In the genomic region with DNA sequence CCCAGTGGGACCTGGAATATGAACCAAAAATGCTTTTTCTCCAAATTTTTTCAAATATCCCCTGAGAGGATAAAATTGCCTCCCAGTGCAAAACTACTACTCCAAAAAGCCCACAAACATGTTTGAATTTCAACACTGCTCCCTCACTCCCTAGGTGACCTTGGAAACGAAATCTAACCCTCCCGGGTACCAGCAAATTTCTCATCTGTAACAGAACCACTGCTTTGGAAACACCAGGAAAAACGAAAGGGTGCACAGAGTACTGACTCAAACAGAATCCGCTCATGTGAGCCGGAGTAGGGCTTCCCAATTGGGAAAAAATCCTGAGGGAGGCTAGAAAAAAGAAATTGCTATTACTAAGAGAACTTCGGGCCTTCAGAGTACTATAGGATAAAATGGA, we compare ENCODE assay signal across 12 mouse cellular contexts. TPM values are rescaled to one million over a fixed set of nuclear protein-coding genes. Genes with fewer than 3 reads are reported as not detected.
DNase-seq lines count a peak whose midpoint lies in the region; ATAC-seq and TF ChIP-seq lines count a peak whose summit lies in the region.
"Had no signal": no experiment of that assay in that cellular context is flagged by ENCODE, and none has a peak within 500 bp of the region (broad histone marks: within the 10 kb centered on the region; RNA-seq: fewer than 3 reads in every experiment).

No protein-coding gene starts in this region.

- 10% methylated on average over 6 of the region's 6 CpGs for WGBS in liver, adult 2 months
- 65% methylated on average over 6 of the region's 6 CpGs for WGBS in intestine, postnatal 0 days
- 30% methylated on average over 6 of the region's 6 CpGs for WGBS in cerebellum, adult 2 months

- no peak for TF ChIP-seq POLR2A in liver, adult 2 months (IDR thresholded peaks at IDR 0.05; ENCODE audit: extremely low read depth, insufficient read depth, low read length)
- TF ChIP-seq POLR2A in myocyte (IDR thresholded peaks at IDR 0.05; ENCODE audit: insufficient read length, low read depth), result no peak
- no peak for TF ChIP-seq POLR2A in cerebellum, adult 2 months (IDR thresholded peaks at IDR 0.05; ENCODE audit: borderline replicate concordance, insufficient read depth, low read length)

- no peak for TF ChIP-seq CTCF in liver, adult 2 months (IDR thresholded peaks at IDR 0.05; ENCODE audit: low read depth, low read length)
- no peak for TF ChIP-seq CTCF in intestine, postnatal 0 days (IDR thresholded peaks at IDR 0.05; ENCODE audit: low read depth)
- no peak for TF ChIP-seq CTCF in cerebellum, adult 2 months (IDR thresholded peaks at IDR 0.05; ENCODE audit: borderline replicate concordance, insufficient read depth, low read depth, low read length)

- H3ac ChIP-seq in myocyte (ENCODE audit: control insufficient read depth, insufficient read length), result no peak overlapping the region

- no peaks in the 10 kb centered on the region for H3K9me3 ChIP-seq in intestine, postnatal 0 days (ENCODE audit: control insufficient read depth)

- H3K36me3 ChIP-seq in liver, adult 2 months (ENCODE audit: control insufficient read depth, insufficient read depth, low read length), result peaks cover 14% of the 10 kb centered on the region; the same call in 1 of the 2 replicates
- no peaks in the 10 kb centered on the region for H3K36me3 ChIP-seq in intestine, postnatal 0 days (ENCODE audit: control insufficient read depth, insufficient read depth)
- H3K36me3 ChIP-seq in myocyte (ENCODE audit: control insufficient read depth, insufficient read depth), result no peaks in the 10 kb centered on the region

- no peak for ATAC-seq in intestine, postnatal 0 days

- no peak overlapping the region; the same call in 1 of the 2 replicates for H3K27ac ChIP-seq in liver, adult 2 months (replicated peaks; ENCODE audit: insufficient read depth, low read depth, low read length)
- H3K27ac ChIP-seq in intestine, postnatal 0 days (ENCODE audit: low read depth, low read length), result no peak overlapping the region
- no peak overlapping the region for H3K27ac ChIP-seq in cerebellum, adult 2 months (ENCODE audit: insufficient read depth, low read length)

- peaks cover 20% of the 10 kb centered on the region; the same call in 1 of the 2 replicates for H3K79me2 ChIP-seq in liver, adult 2 months (ENCODE audit: control insufficient read depth, insufficient read depth, low read length)
- H3K79me2 ChIP-seq in myocyte (ENCODE audit: control insufficient read depth, insufficient read depth), result peaks cover 66% of the 10 kb centered on the region

- peaks cover 22% of the 10 kb centered on the region for H3K4me1 ChIP-seq in liver, adult 2 months (ENCODE audit: control insufficient read depth, insufficient read depth, low read length)
- no peaks in the 10 kb centered on the region for H3K4me1 ChIP-seq in intestine, postnatal 0 days (replicated peaks; ENCODE audit: control insufficient read depth, insufficient read depth, low read length)
- H3K4me1 ChIP-seq in cerebellum, adult 2 months (ENCODE audit: control insufficient read depth, insufficient read depth, low read length), result no peaks in the 10 kb centered on the region

- peak; percentile 9 for DNase-seq in adrenal gland, postnatal 10 days
- no peak for DNase-seq in adrenal gland, adult 8-10 months
- DNase-seq in liver, adult 2 months (ENCODE audit: extremely low read depth, low read depth, low spot score), result peak; percentile 56
- DNase-seq in liver, result no peak
- DNase-seq in cerebellum, adult 2 months, result no peak
- DNase-seq in right cerebral cortex, postnatal 10 days (ENCODE audit: low spot score in 2 of 2), result no peak
- DNase-seq: cerebellum, adult 9-11 months; gastrocnemius, postnatal 14 days; layer of hippocampus, postnatal 36 days; thymus, postnatal 4 days had no signal

- H3K27me3 ChIP-seq in liver, adult 2 months (ENCODE audit: control insufficient read depth, insufficient read depth, low read length), result no peaks in the 10 kb centered on the region
- no peaks in the 10 kb centered on the region for H3K27me3 ChIP-seq in intestine, postnatal 0 days (replicated peaks; ENCODE audit: control insufficient read depth, insufficient read depth, low read length)
- no peaks in the 10 kb centered on the region for H3K27me3 ChIP-seq in myocyte (ENCODE audit: control insufficient read depth, insufficient read depth, insufficient read length)
- H3K27me3 ChIP-seq in cerebellum, adult 2 months (ENCODE audit: control insufficient read depth, insufficient read depth, low read length), result no peaks in the 10 kb centered on the region

- H3K4me3 ChIP-seq in liver, adult 2 months (ENCODE audit: insufficient read depth, low read depth, low read length), result peak overlapping the region; percentile 35; the same call in 1 of the 2 replicates
- H3K4me3 ChIP-seq in intestine, postnatal 0 days (ENCODE audit: low read depth, low read length), result 0 out of 2 replicates have a peak overlapping the region, but pooled peaks have one; percentile 14
- H3K4me3 ChIP-seq in myocyte, result no peak overlapping the region
- H3K4me3 ChIP-seq in cerebellum, adult 2 months (replicated peaks; ENCODE audit: insufficient read depth, low read depth, low read length), result no peak overlapping the region

- H3K4me2 ChIP-seq in intestine, postnatal 0 days (replicated peaks; ENCODE audit: low read depth), result peak overlapping the region; percentile 55
- H3K4me2 ChIP-seq in myocyte (ENCODE audit: low read depth), result peak overlapping the region; percentile 66

- H3K9ac ChIP-seq in liver, adult 2 months (ENCODE audit: low read depth, low read length), result no peak overlapping the region
- no peak overlapping the region for H3K9ac ChIP-seq in intestine, postnatal 0 days (ENCODE audit: low read depth, low read length)

TF ChIP-seq in myocyte, 11 proteins besides CTCF, POLR2A, EP300 and RAD21:
- TF ChIP-seq CEBPB (IDR thresholded peaks at IDR 0.05; ENCODE audit: insufficient read depth, poor library complexity, severe bottlenecking), result no peak
- TF ChIP-seq MAX (IDR thresholded peaks at IDR 0.05; ENCODE audit: low read depth), result no peak
- TF ChIP-seq MYOD1 (IDR thresholded peaks at IDR 0.05; ENCODE audit: control insufficient read depth in 1 of 3, insufficient read length in 2 of 3, low read depth in 2 of 3), result no peak
- no peak for TF ChIP-seq E2F4 (IDR thresholded peaks at IDR 0.05; ENCODE audit: insufficient read depth)
- no peak for TF ChIP-seq SRF (IDR thresholded peaks at IDR 0.05; ENCODE audit: control insufficient read depth, insufficient read length, low read depth)
- TF ChIP-seq TCF12 (IDR thresholded peaks at IDR 0.05; ENCODE audit: insufficient read depth, poor library complexity, severe bottlenecking), result no peak
- TF ChIP-seq TCF3 (IDR thresholded peaks at IDR 0.05; ENCODE audit: insufficient read length, low read depth), result no peak
- no peak for TF ChIP-seq REST (IDR thresholded peaks at IDR 0.05; ENCODE audit: insufficient read depth, insufficient read length)
- no peak for TF ChIP-seq POLR2AphosphoS2 (IDR thresholded peaks at IDR 0.05; ENCODE audit: insufficient read length, low read depth)
- TF ChIP-seq USF1 (IDR thresholded peaks at IDR 0.05; ENCODE audit: low read depth), result no peak
- no peak for TF ChIP-seq MYOG (IDR thresholded peaks at IDR 0.05; ENCODE audit: control insufficient read depth in 1 of 3, insufficient read depth in 1 of 3, insufficient read length in 2 of 3, low read depth in 2 of 3)

RNA-seq across cellular contexts. Expression of gene Rab9, which starts 2.3 kb away (rescaled TPM):
- total RNA-seq in adrenal gland, postnatal 10 days (2021), result 10 to 100 TPM; 49.8 to 58.6 TPM
- total RNA-seq in adrenal gland, adult 8-10 months (2022), result 10 to 100 TPM; 46.6 to 53.7 (median 49.2) TPM
- 63.4 and 65.5 TPM in 2 replicates for total RNA-seq in liver, adult 2 months (2014; rRNA removed)
- polyA plus RNA-seq in liver, adult 2 months (2012; rRNA removed), result 11.6 and 13.0 TPM in 2 replicates
- 78.0 and 79.6 TPM in 2 replicates for polyA plus RNA-seq in intestine, postnatal 0 days (2015; fragmentation: Nextera tagmentation; extraction: Ambion mirVana)
- polyA plus RNA-seq in myocyte (2012; fragmentation: generic; extraction: Trizol), result 20.8 TPM
- 33.7 and 37.5 TPM in 2 replicates for polyA plus RNA-seq in cerebellum, adult 2 months (2012; rRNA removed)

RNA-seq across cellular contexts. Expression of gene Ofd1, which starts 36.9 kb away (rescaled TPM):
- total RNA-seq in adrenal gland, postnatal 10 days (2021), result 1 to 10 TPM; 6.8 to 8.9 TPM
- 1 to 10 TPM; 6.6 to 9.7 (median 7.6) TPM for total RNA-seq in adrenal gland, adult 8-10 months (2022)
- 1.8 and 2.2 TPM in 2 replicates for total RNA-seq in liver, adult 2 months (2014; rRNA removed)
- polyA plus RNA-seq in liver, adult 2 months (2012; rRNA removed), result 0.31 and 0.44 TPM in 2 replicates
- polyA plus RNA-seq in intestine, postnatal 0 days (2015; fragmentation: Nextera tagmentation; extraction: Ambion mirVana), result 3.9 and 4.3 TPM in 2 replicates
- 1.6 TPM for polyA plus RNA-seq in myocyte (2012; fragmentation: generic; extraction: Trizol)
- 5.6 and 5.8 TPM in 2 replicates for polyA plus RNA-seq in cerebellum, adult 2 months (2012; rRNA removed)

RNA-seq across cellular contexts. Expression of gene Trappc2, which starts 37.0 kb away (rescaled TPM):
- total RNA-seq in adrenal gland, postnatal 10 days (2021), result 10 to 100 TPM; 17.1 to 19.0 TPM
- total RNA-seq in adrenal gland, adult 8-10 months (2022), result 10 to 100 TPM; 15.3 to 28.8 (median 21.8) TPM
- 8.9 and 12.0 TPM in 2 replicates for total RNA-seq in liver, adult 2 months (2014; rRNA removed)
- 1.6 and 2.2 TPM in 2 replicates for polyA plus RNA-seq in liver, adult 2 months (2012; rRNA removed)
- polyA plus RNA-seq in intestine, postnatal 0 days (2015; fragmentation: Nextera tagmentation; extraction: Ambion mirVana), result 20.8 and 21.6 TPM in 2 replicates
- polyA plus RNA-seq in myocyte (2012; fragmentation: generic; extraction: Trizol), result 7.1 TPM
- polyA plus RNA-seq in cerebellum, adult 2 months (2012; rRNA removed), result 54.0 and 55.5 TPM in 2 replicates

RNA-seq across cellular contexts. Expression of gene Tceanc, which starts 41.0 kb away (rescaled TPM):
- 1 to 10 TPM; 4.8 to 6.5 TPM for total RNA-seq in adrenal gland, postnatal 10 days (2021)
- 1 to 10 TPM; 5.9 to 8.4 (median 6.9) TPM for total RNA-seq in adrenal gland, adult 8-10 months (2022)
- 1.6 and 1.7 TPM in 2 replicates for total RNA-seq in liver, adult 2 months (2014; rRNA removed)
- polyA plus RNA-seq in liver, adult 2 months (2012; rRNA removed), result 0.34 and 0.37 TPM in 2 replicates
- polyA plus RNA-seq in intestine, postnatal 0 days (2015; fragmentation: Nextera tagmentation; extraction: Ambion mirVana), result 3.1 and 3.5 TPM in 2 replicates
- polyA plus RNA-seq in myocyte (2012; fragmentation: generic; extraction: Trizol), result 0.86 TPM
- 1.8 and 1.9 TPM in 2 replicates for polyA plus RNA-seq in cerebellum, adult 2 months (2012; rRNA removed)

Comparison
In these comparisons a context has a peak if more than half of its experiments do, and no peak if none do; other contexts are left out.
1. DNase-seq: peak in adrenal gland, postnatal 10 days (single experiment) and liver, adult 2 months (single experiment); none in adrenal gland, adult 8-10 months (single experiment), liver (single experiment), cerebellum, adult 2 months (0 of 2) and right cerebral cortex, postnatal 10 days (0 of 2).
2. H3K4me3 ChIP-seq: peak in liver, adult 2 months (single experiment) and intestine, postnatal 0 days (single experiment); none in myocyte (single experiment) and cerebellum, adult 2 months (single experiment).